Mouse (Mus musculus): ENCODE results near the gene Cdx2. TPM values are rescaled to one million over a fixed set of nuclear protein-coding genes. Genes with fewer than 3 reads are reported as not detected.

Gene Cdx2
- polyA plus RNA-seq, 1 experiment from 2014 or later, result not detected

GRCm38 (mm10) chr5:147260778-147261177 lies 46.3 kb downstream of the Cdx2 start:
- 66% methylated on average over 4 of the region's 4 CpGs for WGBS

DNA sequence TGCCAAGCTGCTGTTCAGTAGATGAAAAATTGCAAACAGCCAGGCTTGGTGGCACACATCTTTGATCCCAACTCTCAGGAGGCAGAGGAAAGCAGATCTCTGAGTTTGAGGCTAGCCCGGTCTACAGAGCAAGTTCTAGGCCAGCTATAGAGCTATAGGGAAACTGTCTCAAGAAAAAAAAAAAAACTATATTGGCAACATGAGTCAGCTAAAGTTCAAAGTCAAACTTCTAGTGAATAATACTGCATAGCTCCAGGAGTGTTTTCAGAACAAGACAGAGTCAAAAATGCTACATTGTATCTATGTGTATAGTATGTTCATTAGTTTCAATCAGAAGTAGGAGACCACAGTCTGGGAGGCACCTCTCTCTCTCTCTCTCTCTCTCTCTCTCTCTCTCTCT lies 46.9 kb downstream of the Cdx2 start:
- peaks cover 31% of the 10 kb centered on the region for H3K27me3 ChIP-seq
- WGBS, result 100% methylated on average over 1 of the region's 1 CpGs
- H3K9ac ChIP-seq, result no peak overlapping the region
- H3K4me2 ChIP-seq, result no peak overlapping the region
- H3K9me3 ChIP-seq, result no peaks in the 10 kb centered on the region
- H3K4me3 ChIP-seq, result no peak overlapping the region
- H3K4me1 ChIP-seq (replicated peaks), result no peaks in the 10 kb centered on the region
- H3K27ac ChIP-seq (replicated peaks), result no peak overlapping the region
- no peaks in the 10 kb centered on the region for H3K36me3 ChIP-seq
- ATAC-seq (ENCODE audit: low FRiP score, low read depth), result no peak

More at GRCm38 (mm10) chr5:147260778-147261177, 46.3 kb downstream of the Cdx2 start:
- no peak for ATAC-seq (ENCODE audit: low FRiP score, low read depth)
- Histone ChIP-seq H3K9me3 (no peaks in the 10 kb centered on the region), H3K4me1 (replicated peaks) (no peaks in the 10 kb centered on the region), H3K9ac (no peak overlapping the region), H3K4me3 (no peak overlapping the region), H3K27me3 (peaks cover 37% of the 10 kb centered on the region), H3K36me3 (no peaks in the 10 kb centered on the region), H3K27ac (replicated peaks) (no peak overlapping the region), H3K4me2 (no peak overlapping the region)

Small RNA genes lying within 50 kb of the gene (microRNA-seq; reads per million reads assigned to microRNA genes)
- gene Mir7k, result not detected

Other genes starting within 250 kb of the Cdx2 start
- gene Lnx2, start 230.7 kb downstream of the Cdx2 start, polyA plus RNA-seq (2015; fragmentation: Nextera tagmentation; extraction: Ambion mirVana), result 4.5 and 6.5 TPM in 2 replicates
- gene Polr1d, start 230.2 kb downstream of the Cdx2 start, polyA plus RNA-seq (2015; fragmentation: Nextera tagmentation; extraction: Ambion mirVana), result 97.8 and 104 TPM in 2 replicates
- gene Gsx1, start 118.6 kb downstream of the Cdx2 start, polyA plus RNA-seq (2015; fragmentation: Nextera tagmentation; extraction: Ambion mirVana), result 7.4 and 9.3 TPM in 2 replicates
- gene Pdx1, start 37.3 kb downstream of the Cdx2 start, polyA plus RNA-seq (2015; fragmentation: Nextera tagmentation; extraction: Ambion mirVana), result not detected in 2 replicates
- not detected in 2 replicates for gene Urad, start 15.2 kb upstream of the Cdx2 start, polyA plus RNA-seq (2015; fragmentation: Nextera tagmentation; extraction: Ambion mirVana)
- gene Flt3, start 93.2 kb upstream of the Cdx2 start, polyA plus RNA-seq (2015; fragmentation: Nextera tagmentation; extraction: Ambion mirVana), result 1.3 and 1.7 TPM in 2 replicates
- 58.5 and 64.1 TPM in 2 replicates for gene Pan3, start 122.9 kb upstream of the Cdx2 start, polyA plus RNA-seq (2015; fragmentation: Nextera tagmentation; extraction: Ambion mirVana)

Measured in hindbrain, embryonic 15.5 days (tissue).